Mouse (Mus musculus): Measurements from ENCODE around the gene Dbt.
A peak's percentile ranks its signal among the peaks of the same experiment; 100 is the strongest.

Gene Dbt

GRCm38 (mm10) chr3:116542532-116542931 lies 29.7 kb downstream of the Dbt start:
- DNase-seq = no peak

GRCm38 (mm10) chr3:116547430-116547829 lies 34.6 kb downstream of the Dbt start:
- no peak for DNase-seq

- DNase-seq = no peak
Observed at GRCm38 (mm10) chr3:116551362-116551761, 38.5 kb downstream of the Dbt start.

- peak in 1 of 2 experiments; percentile 9 for DNase-seq
Observed at GRCm38 (mm10) chr3:116561315-116561714, 48.4 kb downstream of the Dbt start.

- no peak for DNase-seq
Observed at GRCm38 (mm10) chr3:116562408-116563094, 49.7 kb downstream of the Dbt start, which contains the start of gene Lrrc39. Gene Lrrc39, plus strand, starts transcription at chr3:116562973.

- no peak for DNase-seq
Observed at GRCm38 (mm10) chr3:116563095-116563492, 50.2 kb downstream of the Dbt start.

- no peak for DNase-seq
Observed at GRCm38 (mm10) chr3:116570628-116571027, 57.8 kb downstream of the Dbt start.

GRCm38 (mm10) chr3:116577286-116577685 lies 64.4 kb downstream of the Dbt start:
- peak in 1 of 2 experiments; percentile 10 for DNase-seq

- DNase-seq = no peak
Observed at GRCm38 (mm10) chr3:116582201-116582600, 69.3 kb downstream of the Dbt start.

- no peak for DNase-seq
Observed at GRCm38 (mm10) chr3:116594076-116594727, 81.3 kb downstream of the Dbt start.

GRCm38 (mm10) chr3:116594728-116595602 lies 82.1 kb downstream of the Dbt start, which contains the start of gene Sass6:
Gene Sass6, plus strand, starts transcription at chr3:116594982.
- peak; percentile 98 for DNase-seq

- DNase-seq = no peak
Observed at GRCm38 (mm10) chr3:116595603-116595991, 82.7 kb downstream of the Dbt start.
